Mouse (Mus musculus) testis, adult 2 months (tissue): ENCODE measurements around the gene Fbxl13. TPM values are rescaled to one million over a fixed set of nuclear protein-coding genes. Genes with fewer than 3 reads are reported as not detected.

Source experiments
- H3K27ac ChIP-seq: fragments of 200-500 bp; 2 replicates; pipeline ENCODE4 v1.5.1; 2012; ENCODE audit warnings: low read depth, low read length; ENCODE audit not compliant: control insufficient read depth, insufficient read depth
- H3K27me3 ChIP-seq: fragments of 200-500 bp; 2 replicates; pipeline ENCODE4 v1.6.1; 2012; ENCODE audit warnings: mild to moderate bottlenecking, low read length, moderate library complexity; ENCODE audit not compliant: control insufficient read depth, insufficient read depth
- H3K36me3 ChIP-seq: fragments of 200-500 bp; 2 replicates; pipeline ENCODE4 v1.6.1; 2012; ENCODE audit warnings: mild to moderate bottlenecking, low read length; ENCODE audit not compliant: control insufficient read depth, insufficient read depth
- H3K4me1 ChIP-seq: fragments of 200-500 bp; 2 replicates; pipeline ENCODE4 v1.6.1; 2012; ENCODE audit warnings: low read length; ENCODE audit not compliant: control insufficient read depth, insufficient read depth
- H3K4me3 ChIP-seq: fragments of 200-500 bp; 2 replicates; pipeline ENCODE4 v1.5.1; 2012; ENCODE audit warnings: low read depth, mild to moderate bottlenecking, low read length, moderate library complexity, mixed read lengths; ENCODE audit not compliant: control insufficient read depth
- CTCF ChIP-seq: fragments of 200-500 bp; IDR thresholded peaks from 2 replicates; pipeline ENCODE4 v1.5.1; 2012; ENCODE audit warnings: low read depth, mild to moderate bottlenecking, inconsistent platforms, low read length, moderate library complexity; ENCODE audit not compliant: control insufficient read depth, insufficient read depth, insufficient replicate concordance
- POLR2A ChIP-seq: fragments of 200-500 bp; IDR thresholded peaks from 2 replicates; pipeline ENCODE4 v1.6.1; 2012; ENCODE audit warnings: low read depth, mild to moderate bottlenecking, inconsistent platforms, low read length, moderate library complexity; ENCODE audit not compliant: control insufficient read depth
- polyA plus RNA-seq: library from polyadenylated mRNA; depleted of rRNA; stranded (reverse); fragments of >200 nt; gene quantifications from 2 replicates; pipeline ENCODE4 v1.2.3, GENCODE M21; 2012

The Fbxl13 gene
- polyA plus RNA-seq, 1 experiment = 92.2 TPM

GRCm38 (mm10) chr5:21545786-21546185 lies 99.6 kb downstream of the Fbxl13 start:
- H3K4me3 ChIP-seq = no peak overlapping the region
- H3K36me3 ChIP-seq = no peaks in the 10 kb centered on the region
- TF ChIP-seq CTCF = no peak
- TF ChIP-seq POLR2A = no peak
- H3K27me3 ChIP-seq = no peaks in the 10 kb centered on the region
- no peak overlapping the region for H3K27ac ChIP-seq
- no peaks in the 10 kb centered on the region for H3K4me1 ChIP-seq

DNA sequence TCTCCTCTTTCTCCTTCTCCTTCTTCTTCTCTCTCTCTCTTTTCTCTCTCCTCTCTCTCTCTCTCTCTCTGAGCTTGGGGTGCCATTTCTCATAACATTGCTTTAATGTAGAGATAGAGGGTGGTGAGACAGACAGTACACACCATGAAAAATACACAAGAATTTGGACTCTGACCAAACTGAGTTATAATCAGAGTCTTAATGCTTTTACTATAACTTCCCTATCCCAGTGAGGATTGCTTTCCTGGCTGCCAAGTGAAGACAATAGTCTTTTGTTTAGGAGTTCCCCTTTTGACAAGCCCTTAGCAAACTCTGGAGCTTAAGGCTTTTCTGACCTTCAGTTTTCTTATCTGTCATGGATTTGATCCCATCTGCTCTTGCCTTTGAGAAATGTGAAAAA lies 100.2 kb downstream of the Fbxl13 start:
- no peaks in the 10 kb centered on the region for H3K4me1 ChIP-seq
- no peaks in the 10 kb centered on the region for H3K36me3 ChIP-seq
- H3K4me3 ChIP-seq = no peak overlapping the region
- H3K27ac ChIP-seq = no peak overlapping the region
- TF ChIP-seq CTCF (no peak), POLR2A (no peak)
- H3K27me3 ChIP-seq = no peaks in the 10 kb centered on the region

GRCm38 (mm10) chr5:21544821-21545220 lies 100.6 kb downstream of the Fbxl13 start:
- Histone ChIP-seq H3K36me3 (no peaks in the 10 kb centered on the region), H3K27ac (no peak overlapping the region), H3K27me3 (no peaks in the 10 kb centered on the region), H3K4me1 (no peaks in the 10 kb centered on the region), H3K4me3 (no peak overlapping the region)
- TF ChIP-seq POLR2A (no peak), CTCF (no peak)

DNA sequence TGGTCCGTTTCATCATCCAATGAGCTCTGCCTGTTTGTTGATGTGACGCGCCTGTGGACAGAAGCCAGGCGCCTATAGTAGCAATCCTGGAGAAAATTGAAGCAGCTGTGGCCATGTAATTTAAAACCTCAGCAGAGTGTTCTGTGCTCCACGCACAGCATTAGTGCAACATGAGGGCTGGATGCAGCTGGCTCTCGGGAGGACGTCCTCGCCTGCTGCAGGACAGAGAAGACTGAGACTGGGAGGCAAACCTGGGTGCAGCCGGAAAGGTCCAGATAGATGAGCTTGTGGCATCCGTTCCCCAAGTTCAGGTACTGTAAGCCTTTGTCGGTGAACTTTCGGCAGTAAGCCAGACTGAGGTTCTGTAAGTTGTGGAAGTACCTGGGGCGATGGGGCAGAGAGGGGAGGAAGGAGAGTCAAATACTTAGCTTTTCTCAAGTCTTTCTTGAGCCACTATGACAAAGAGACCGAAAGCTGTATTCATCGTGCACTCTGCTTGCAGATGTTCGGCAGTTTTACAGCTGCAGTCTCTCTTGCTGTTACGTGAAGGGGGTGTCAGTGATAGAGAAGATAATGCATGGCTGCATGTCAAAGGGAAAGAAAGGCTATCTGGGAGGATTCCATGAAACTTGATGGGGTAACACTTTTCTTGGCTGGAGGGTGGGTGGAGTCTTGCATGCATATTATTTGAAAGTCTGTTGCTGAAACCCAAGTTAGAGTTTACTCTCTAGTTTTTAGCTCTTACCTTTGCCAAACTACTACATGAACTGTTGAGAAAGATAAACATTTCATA lies 101.8 kb downstream of the Fbxl13 start, which contains the start of gene Lrrc17:
Gene Lrrc17, plus strand, starts transcription at position 151 of the 793 bp plus-strand sequence.
- Histone ChIP-seq H3K4me1 (no peaks in the 10 kb centered on the region), H3K36me3 (no peaks in the 10 kb centered on the region), H3K27me3 (no peaks in the 10 kb centered on the region), H3K4me3 (no peak within 1 kb of the TSS), H3K27ac (no peak within 1 kb of the TSS)
- TF ChIP-seq POLR2A (no peak), CTCF (no peak)

GRCm38 (mm10) chr5:21542226-21542625 lies 103.2 kb downstream of the Fbxl13 start:
- Histone ChIP-seq H3K27ac (no peak overlapping the region), H3K36me3 (no peaks in the 10 kb centered on the region)
- TF ChIP-seq CTCF (no peak), POLR2A (no peak)

GRCm38 (mm10) chr5:21532921-21533320 lies 112.5 kb downstream of the Fbxl13 start:
- Histone ChIP-seq H3K27me3 (no peaks in the 10 kb centered on the region), H3K27ac (no peak overlapping the region), H3K4me1 (no peaks in the 10 kb centered on the region), H3K4me3 (no peak overlapping the region), H3K36me3 (no peaks in the 10 kb centered on the region)
- no peak for TF ChIP-seq CTCF
- TF ChIP-seq POLR2A = no peak

More at GRCm38 (mm10) chr5:21542226-21542625, 103.2 kb downstream of the Fbxl13 start:
- Histone ChIP-seq H3K27me3 (no peaks in the 10 kb centered on the region), H3K4me3 (no peak overlapping the region), H3K4me1 (no peaks in the 10 kb centered on the region)

DNA sequence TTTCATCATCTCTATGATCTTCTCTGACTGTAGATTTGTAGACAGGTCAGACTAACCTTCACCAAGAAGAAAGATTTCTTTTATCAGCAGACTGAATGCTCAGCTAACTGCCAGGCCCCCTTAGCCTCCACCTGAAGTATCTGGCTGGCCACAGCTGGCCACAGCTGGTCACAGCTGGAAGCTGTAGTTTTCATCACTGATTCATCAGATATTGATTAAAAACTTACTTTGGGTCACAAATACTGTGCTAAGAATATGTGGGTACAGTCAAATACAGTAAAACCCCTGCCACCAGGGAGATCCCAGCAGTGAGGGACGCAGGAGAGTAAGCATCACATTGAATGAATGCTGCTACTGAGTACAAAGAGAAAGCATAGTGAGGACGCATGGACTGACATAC lies 113.3 kb downstream of the Fbxl13 start:
- Histone ChIP-seq H3K27ac (no peak overlapping the region), H3K4me1 (no peaks in the 10 kb centered on the region), H3K4me3 (no peak overlapping the region), H3K27me3 (no peaks in the 10 kb centered on the region), H3K36me3 (no peaks in the 10 kb centered on the region)
- no peak for TF ChIP-seq CTCF
- TF ChIP-seq POLR2A = no peak
